Mouse (Mus musculus): Measurements from ENCODE around the gene Tas2r110. TPM values are rescaled to one million over a fixed set of nuclear protein-coding genes. Genes with fewer than 3 reads are reported as not detected.

Tas2r110 gene
- polyA plus RNA-seq (2014; fragmentation: Nextera tagmentation; extraction: Ambion mirVana), result not detected in 2 replicates

- H3K27ac ChIP-seq (ENCODE audit: low read depth, low read length), result no peak within 1 kb of the TSS
- H3K4me3 ChIP-seq (ENCODE audit: low read depth, low read length), result no peak within 1 kb of the TSS
- no peak within 1 kb of the TSS for H3K4me2 ChIP-seq (ENCODE audit: low read depth, low read length, severe bottlenecking)
- no peaks in the 10 kb centered on the region for H3K9me3 ChIP-seq (ENCODE audit: control insufficient read depth, low read length)
- no peaks in the 10 kb centered on the region for H3K4me1 ChIP-seq (replicated peaks; ENCODE audit: control insufficient read depth, insufficient read depth, low read length)
- no peak within 1 kb of the TSS for H3K9ac ChIP-seq (ENCODE audit: low read length)
- DNase-seq (ENCODE audit: low spot score) (no peak), ATAC-seq (replicated peaks; ENCODE audit: low FRiP score) (no peak)
- H3K27me3 ChIP-seq (ENCODE audit: control insufficient read depth, insufficient read depth, low read length), result no peaks in the 10 kb centered on the region
- H3K36me3 ChIP-seq (ENCODE audit: control insufficient read depth, insufficient read depth, low read length), result no peaks in the 10 kb centered on the region
Observed at GRCm38 (mm10) chr6:132867708-132868107, at the start of gene Tas2r110. Gene Tas2r110 (plus strand): TSS chr6:132868008.

GRCm38 (mm10) chr6:132846842-132847241 is 21.0 kb upstream of the Tas2r110 start, which contains the start of gene Tas2r123:
Gene Tas2r123 (plus strand): TSS chr6:132847142.
- no peaks in the 10 kb centered on the region for H3K4me1 ChIP-seq (replicated peaks; ENCODE audit: control insufficient read depth, insufficient read depth, low read length)
- H3K4me3 ChIP-seq (ENCODE audit: low read depth, low read length), result no peak within 1 kb of the TSS
- H3K9me3 ChIP-seq (ENCODE audit: control insufficient read depth, low read length), result no peaks in the 10 kb centered on the region
- no peaks in the 10 kb centered on the region for H3K27me3 ChIP-seq (ENCODE audit: control insufficient read depth, insufficient read depth, low read length)
- WGBS, result 94% methylated on average over 1 of the region's 1 CpGs
- no peak within 1 kb of the TSS for H3K9ac ChIP-seq (ENCODE audit: low read length)
- H3K4me2 ChIP-seq (ENCODE audit: low read depth, low read length, severe bottlenecking), result no peak within 1 kb of the TSS
- H3K36me3 ChIP-seq (ENCODE audit: control insufficient read depth, insufficient read depth, low read length), result no peaks in the 10 kb centered on the region
- no peak within 1 kb of the TSS for H3K27ac ChIP-seq (ENCODE audit: low read depth, low read length)
- ATAC-seq (replicated peaks; ENCODE audit: low FRiP score) (no peak), DNase-seq (ENCODE audit: low spot score) (no peak)

- no peaks in the 10 kb centered on the region for H3K36me3 ChIP-seq (ENCODE audit: control insufficient read depth, insufficient read depth, low read length)
- H3K9me3 ChIP-seq (ENCODE audit: control insufficient read depth, low read length), result no peaks in the 10 kb centered on the region
- no peak within 1 kb of the TSS for H3K9ac ChIP-seq (ENCODE audit: low read length)
- H3K4me1 ChIP-seq (replicated peaks; ENCODE audit: control insufficient read depth, insufficient read depth, low read length), result no peaks in the 10 kb centered on the region
- WGBS, result 100% methylated on average over 1 of the region's 1 CpGs
- ATAC-seq (replicated peaks; ENCODE audit: low FRiP score), result no peak
- no peak within 1 kb of the TSS for H3K4me2 ChIP-seq (ENCODE audit: low read depth, low read length, severe bottlenecking)
- no peak for DNase-seq (ENCODE audit: low spot score)
- no peak within 1 kb of the TSS for H3K27ac ChIP-seq (ENCODE audit: low read depth, low read length)
- no peak within 1 kb of the TSS for H3K4me3 ChIP-seq (ENCODE audit: low read depth, low read length)
- H3K27me3 ChIP-seq (ENCODE audit: control insufficient read depth, insufficient read depth, low read length), result no peaks in the 10 kb centered on the region
Observed at GRCm38 (mm10) chr6:132855138-132855537, 12.7 kb upstream of the Tas2r110 start, which contains the start of gene Tas2r116. Gene Tas2r116 (plus strand): TSS chr6:132855438.

- Histone ChIP-seq H3K4me3 (ENCODE audit: low read depth, low read length) (no peak within 1 kb of the TSS), H3K9ac (ENCODE audit: low read length) (no peak within 1 kb of the TSS), H3K36me3 (ENCODE audit: control insufficient read depth, insufficient read depth, low read length) (no peaks in the 10 kb centered on the region), H3K4me2 (ENCODE audit: low read depth, low read length, severe bottlenecking) (no peak within 1 kb of the TSS), H3K27me3 (ENCODE audit: control insufficient read depth, insufficient read depth, low read length) (no peaks in the 10 kb centered on the region), H3K4me1 (replicated peaks; ENCODE audit: control insufficient read depth, insufficient read depth, low read length) (no peaks in the 10 kb centered on the region), H3K27ac (ENCODE audit: low read depth, low read length) (no peak within 1 kb of the TSS), H3K9me3 (ENCODE audit: control insufficient read depth, low read length) (no peaks in the 10 kb centered on the region)
- DNase-seq (ENCODE audit: low spot score) (no peak), ATAC-seq (replicated peaks; ENCODE audit: low FRiP score) (no peak)
- 77% methylated on average over 1 of the region's 1 CpGs for WGBS
Observed at GRCm38 (mm10) chr6:132892711-132893110, 24.9 kb downstream of the Tas2r110 start, which contains the start of gene Tas2r113. Gene Tas2r113 (plus strand): TSS chr6:132893011.

GRCm38 (mm10) chr6:132909351-132909750 is 41.5 kb downstream of the Tas2r110 start, which contains the start of gene Tas2r125:
Gene Tas2r125 (plus strand): TSS chr6:132909651.
- Histone ChIP-seq H3K36me3 (ENCODE audit: control insufficient read depth, insufficient read depth, low read length) (no peaks in the 10 kb centered on the region), H3K4me1 (replicated peaks; ENCODE audit: control insufficient read depth, insufficient read depth, low read length) (no peaks in the 10 kb centered on the region), H3K27me3 (ENCODE audit: control insufficient read depth, insufficient read depth, low read length) (no peaks in the 10 kb centered on the region), H3K4me3 (ENCODE audit: low read depth, low read length) (no peak within 1 kb of the TSS), H3K9ac (ENCODE audit: low read length) (no peak within 1 kb of the TSS), H3K9me3 (ENCODE audit: control insufficient read depth, low read length) (no peaks in the 10 kb centered on the region), H3K27ac (ENCODE audit: low read depth, low read length) (no peak within 1 kb of the TSS), H3K4me2 (ENCODE audit: low read depth, low read length, severe bottlenecking) (no peak within 1 kb of the TSS)
- 79% methylated on average over 3 of the region's 3 CpGs for WGBS
- ATAC-seq (replicated peaks; ENCODE audit: low FRiP score) (no peak), DNase-seq (ENCODE audit: low spot score) (no peak)

Other genes starting within 250 kb of the Tas2r110 start
- gene A630073D07Rik, start 216.5 kb upstream of the Tas2r110 start, polyA plus RNA-seq (2014; fragmentation: Nextera tagmentation; extraction: Ambion mirVana), result not detected in 2 replicates
- not detected in 2 replicates for gene Tas2r120, start 211.1 kb upstream of the Tas2r110 start, polyA plus RNA-seq (2014; fragmentation: Nextera tagmentation; extraction: Ambion mirVana)
- gene Tas2r121, start 167.0 kb upstream of the Tas2r110 start, polyA plus RNA-seq (2014; fragmentation: Nextera tagmentation; extraction: Ambion mirVana), result not detected in 2 replicates
- not detected in 2 replicates for gene Tas2r122, start 156.1 kb upstream of the Tas2r110 start, polyA plus RNA-seq (2014; fragmentation: Nextera tagmentation; extraction: Ambion mirVana)
- not detected in 2 replicates for gene Tas2r115, start 130.0 kb upstream of the Tas2r110 start, polyA plus RNA-seq (2014; fragmentation: Nextera tagmentation; extraction: Ambion mirVana)
- not detected in 2 replicates for gene Tas2r124, start 113.3 kb upstream of the Tas2r110 start, polyA plus RNA-seq (2014; fragmentation: Nextera tagmentation; extraction: Ambion mirVana)
- not detected in 2 replicates for gene Tas2r102, start 105.9 kb upstream of the Tas2r110 start, polyA plus RNA-seq (2014; fragmentation: Nextera tagmentation; extraction: Ambion mirVana)
- not detected in 2 replicates for gene Tas2r136, start 89.8 kb upstream of the Tas2r110 start, polyA plus RNA-seq (2014; fragmentation: Nextera tagmentation; extraction: Ambion mirVana)
- not detected in 2 replicates for gene Tas2r117, start 65.2 kb upstream of the Tas2r110 start, polyA plus RNA-seq (2014; fragmentation: Nextera tagmentation; extraction: Ambion mirVana)
- not detected in 2 replicates for gene Tas2r123, start 20.9 kb upstream of the Tas2r110 start, polyA plus RNA-seq (2014; fragmentation: Nextera tagmentation; extraction: Ambion mirVana)
- not detected in 2 replicates for gene Tas2r116, start 12.6 kb upstream of the Tas2r110 start, polyA plus RNA-seq (2014; fragmentation: Nextera tagmentation; extraction: Ambion mirVana)
- gene Tas2r113, start 25.0 kb downstream of the Tas2r110 start, polyA plus RNA-seq (2014; fragmentation: Nextera tagmentation; extraction: Ambion mirVana), result not detected in 2 replicates
- not detected in 2 replicates for gene Tas2r125, start 41.6 kb downstream of the Tas2r110 start, polyA plus RNA-seq (2014; fragmentation: Nextera tagmentation; extraction: Ambion mirVana)
- not detected in 2 replicates for gene Tas2r129, start 83.1 kb downstream of the Tas2r110 start, polyA plus RNA-seq (2014; fragmentation: Nextera tagmentation; extraction: Ambion mirVana)
- gene Tas2r131, start 89.9 kb downstream of the Tas2r110 start, polyA plus RNA-seq (2014; fragmentation: Nextera tagmentation; extraction: Ambion mirVana), result not detected in 2 replicates
- not detected in 2 replicates for gene Tas2r109, start 113.0 kb downstream of the Tas2r110 start, polyA plus RNA-seq (2014; fragmentation: Nextera tagmentation; extraction: Ambion mirVana)
- gene Tas2r103, start 169.1 kb downstream of the Tas2r110 start, polyA plus RNA-seq (2014; fragmentation: Nextera tagmentation; extraction: Ambion mirVana), result not detected in 2 replicates
- not detected in 2 replicates for gene Tas2r140, start 187.8 kb downstream of the Tas2r110 start, polyA plus RNA-seq (2014; fragmentation: Nextera tagmentation; extraction: Ambion mirVana)
- 59.8 and 70.4 TPM in 2 replicates for gene Smim10l1, start 236.9 kb downstream of the Tas2r110 start, polyA plus RNA-seq (2014; fragmentation: Nextera tagmentation; extraction: Ambion mirVana)